Mouse (Mus musculus): ENCODE data around the gene Rdh16f2. TPM values are rescaled to one million over a fixed set of nuclear protein-coding genes. Genes with fewer than 3 reads are reported as not detected.

Rdh16f2 gene
- polyA plus RNA-seq, 1 experiment from 2014 or later: not detected

DNA sequence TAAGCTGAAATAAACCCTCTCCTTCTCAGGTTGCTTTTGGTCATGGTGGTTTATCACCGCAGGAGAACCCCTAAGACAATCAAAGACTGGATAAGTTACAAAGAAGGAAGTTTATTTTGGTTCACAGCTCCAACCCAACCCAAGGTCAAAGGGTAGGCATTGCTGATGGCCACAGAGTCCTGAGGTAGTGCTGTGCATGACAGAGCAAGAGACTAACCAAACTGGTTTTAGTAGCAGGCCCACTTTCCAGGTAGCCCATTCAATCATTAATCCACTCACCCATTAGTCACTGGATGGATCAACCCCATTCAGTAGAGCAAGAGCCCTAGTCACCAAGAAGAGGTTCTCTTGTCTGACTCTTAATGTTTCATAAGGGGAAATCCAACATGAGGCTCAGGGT is 56.0 kb downstream of the Rdh16f2 start:
- 76% methylated on average over 1 of the region's 1 CpGs for WGBS
- Histone ChIP-seq H3K9me3 (no peaks in the 10 kb centered on the region), H3K4me3 (no peak overlapping the region), H3K27me3 (no peaks in the 10 kb centered on the region), H3K9ac (no peak overlapping the region), H3K36me3 (no peaks in the 10 kb centered on the region), H3K4me1 (0 out of 2 replicates have a peak, but pooled peaks cover 5% of the 10 kb centered on the region), H3K27ac (no peak overlapping the region), H3K4me2 (no peak overlapping the region)
- ATAC-seq (ENCODE audit: insufficient number of reproducible peaks, low FRiP score, low TSS enrichment, low read depth): no peak

DNA sequence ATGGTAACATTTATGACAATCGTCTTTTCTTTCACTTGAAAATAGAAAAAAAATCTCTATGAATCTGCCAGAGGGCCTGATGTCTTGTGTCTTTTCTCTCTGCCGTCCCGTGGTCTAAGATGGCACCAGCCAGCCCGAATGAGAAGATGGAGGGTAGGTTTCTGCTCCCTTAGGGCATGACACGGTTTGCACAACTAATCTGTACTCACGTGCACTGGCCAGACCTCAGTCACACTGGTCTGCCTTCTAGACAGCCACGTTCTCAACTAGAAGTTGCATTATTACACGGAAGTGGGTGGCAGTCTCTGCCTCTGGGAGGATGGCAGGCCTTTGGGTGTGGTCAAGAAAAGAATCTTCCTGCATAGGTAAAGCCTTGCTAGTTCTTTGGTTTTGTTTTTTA is 56.8 kb downstream of the Rdh16f2 start:
- no peak overlapping the region for H3K4me2 ChIP-seq
- no peak overlapping the region for H3K4me3 ChIP-seq
- no peaks in the 10 kb centered on the region for H3K9me3 ChIP-seq
- WGBS: 82% methylated on average over 8 of the region's 8 CpGs
- no peak for ATAC-seq (ENCODE audit: insufficient number of reproducible peaks, low FRiP score, low TSS enrichment, low read depth)
- H3K4me1 ChIP-seq: 0 out of 2 replicates have a peak, but pooled peaks cover 5% of the 10 kb centered on the region
- H3K27ac ChIP-seq: no peak overlapping the region
- H3K27me3 ChIP-seq: no peaks in the 10 kb centered on the region
- no peak overlapping the region for H3K9ac ChIP-seq
- H3K36me3 ChIP-seq: no peaks in the 10 kb centered on the region

DNA sequence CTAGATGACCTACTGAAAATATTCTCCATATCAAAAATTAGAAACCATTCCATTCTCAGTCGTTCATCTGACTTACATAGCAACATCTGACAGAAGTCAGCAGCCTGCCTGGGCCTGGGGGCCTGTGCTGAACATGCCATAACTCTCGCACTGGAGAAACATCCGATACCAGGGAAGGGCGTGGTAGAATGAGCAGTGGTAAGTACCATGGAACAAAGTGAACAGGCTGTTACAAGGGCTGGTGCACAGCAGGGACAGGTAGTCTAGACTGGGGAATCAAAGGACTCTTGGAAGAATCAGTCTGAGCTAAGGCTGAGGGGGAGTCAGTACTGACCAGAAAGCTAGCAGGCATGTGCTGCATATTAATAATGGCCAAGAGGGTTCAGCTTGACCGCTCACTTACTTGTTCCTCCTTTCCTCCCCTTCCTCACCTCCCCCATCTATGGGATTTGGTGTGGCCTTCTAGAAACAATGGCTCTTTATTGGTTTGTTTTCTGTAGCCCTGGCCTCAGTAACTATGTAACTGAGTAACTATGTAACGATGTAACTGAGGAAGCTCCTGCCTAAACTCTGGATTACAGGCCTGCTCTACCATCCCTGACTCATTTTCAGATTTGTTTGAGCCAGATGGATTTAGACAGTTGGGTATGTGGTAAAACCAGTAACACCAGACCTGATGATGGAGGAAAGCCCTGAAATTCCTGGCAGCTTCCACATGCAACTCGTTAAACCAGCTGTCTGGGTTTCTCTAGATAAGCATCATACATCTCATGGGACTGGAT is 58.5 kb downstream of the Rdh16f2 start:
- Histone ChIP-seq H3K9ac (no peak overlapping the region), H3K27ac (peak overlapping the region; percentile 55; the same call in 1 of the 2 replicates), H3K4me3 (no peak overlapping the region), H3K4me2 (no peak overlapping the region), H3K9me3 (no peaks in the 10 kb centered on the region), H3K36me3 (no peaks in the 10 kb centered on the region), H3K4me1 (0 out of 2 replicates have a peak, but pooled peaks cover 5% of the 10 kb centered on the region), H3K27me3 (no peaks in the 10 kb centered on the region)
- peak; percentile 61; the same call in 1 of the 2 replicates for ATAC-seq (ENCODE audit: insufficient number of reproducible peaks, low FRiP score, low TSS enrichment, low read depth)
- WGBS: 42% methylated on average over 7 of the region's 7 CpGs

Other genes starting within 250 kb of the Rdh16f2 start
- 146 and 148 TPM in 2 replicates for gene Lrp1, start 245.3 kb upstream of the Rdh16f2 start, polyA plus RNA-seq (2015; fragmentation: Nextera tagmentation; extraction: Ambion mirVana)
- 36.7 and 38.9 TPM in 2 replicates for gene Stat6, start 223.5 kb upstream of the Rdh16f2 start, polyA plus RNA-seq (2015; fragmentation: Nextera tagmentation; extraction: Ambion mirVana)
- gene Nemp1, start 199.6 kb upstream of the Rdh16f2 start, polyA plus RNA-seq (2015; fragmentation: Nextera tagmentation; extraction: Ambion mirVana): 8.3 and 8.5 TPM in 2 replicates
- 23.7 and 24.4 TPM in 2 replicates for gene Nab2, start 197.9 kb upstream of the Rdh16f2 start, polyA plus RNA-seq (2015; fragmentation: Nextera tagmentation; extraction: Ambion mirVana)
- gene Myo1a, start 161.3 kb upstream of the Rdh16f2 start, polyA plus RNA-seq (2015; fragmentation: Nextera tagmentation; extraction: Ambion mirVana): 0.24 and 0.37 TPM in 2 replicates
- 0.31 and 0.53 TPM in 2 replicates for gene Tac2, start 142.0 kb upstream of the Rdh16f2 start, polyA plus RNA-seq (2015; fragmentation: Nextera tagmentation; extraction: Ambion mirVana)
- gene Zbtb39, start 126.9 kb upstream of the Rdh16f2 start, polyA plus RNA-seq (2015; fragmentation: Nextera tagmentation; extraction: Ambion mirVana): 2.4 and 2.8 TPM in 2 replicates
- 1.4 and 1.6 TPM in 2 replicates for gene Gpr182, start 114.7 kb upstream of the Rdh16f2 start, polyA plus RNA-seq (2015; fragmentation: Nextera tagmentation; extraction: Ambion mirVana)
- 0.64 and 0.71 TPM in 2 replicates for gene Rdh1, start 106.8 kb upstream of the Rdh16f2 start, polyA plus RNA-seq (2015; fragmentation: Nextera tagmentation; extraction: Ambion mirVana)
- 2.6 and 3.8 TPM in 2 replicates for gene Rdh16f1, start 106.7 kb upstream of the Rdh16f2 start, polyA plus RNA-seq (2015; fragmentation: Nextera tagmentation; extraction: Ambion mirVana)
- gene Rdh9, start 90.1 kb upstream of the Rdh16f2 start, polyA plus RNA-seq (2015; fragmentation: Nextera tagmentation; extraction: Ambion mirVana): not detected in 2 replicates
- gene Rdh16, start 65.3 kb upstream of the Rdh16f2 start, polyA plus RNA-seq (2015; fragmentation: Nextera tagmentation; extraction: Ambion mirVana): 0.04 TPM in 1 of 2 replicates, not detected in the other
- not detected in 2 replicates for gene Rdh19, start 16.5 kb upstream of the Rdh16f2 start, polyA plus RNA-seq (2015; fragmentation: Nextera tagmentation; extraction: Ambion mirVana)
- not detected in 2 replicates for gene Rdh7, start 22.3 kb downstream of the Rdh16f2 start, polyA plus RNA-seq (2015; fragmentation: Nextera tagmentation; extraction: Ambion mirVana)
- 16.4 and 16.8 TPM in 2 replicates for gene Sdr9c7, start 32.0 kb downstream of the Rdh16f2 start, polyA plus RNA-seq (2015; fragmentation: Nextera tagmentation; extraction: Ambion mirVana)
- gene Hsd17b6, start 141.1 kb downstream of the Rdh16f2 start, polyA plus RNA-seq (2015; fragmentation: Nextera tagmentation; extraction: Ambion mirVana): not detected in 2 replicates
- 63.7 and 71.9 TPM in 2 replicates for gene Prim1, start 148.7 kb downstream of the Rdh16f2 start, polyA plus RNA-seq (2015; fragmentation: Nextera tagmentation; extraction: Ambion mirVana)
- gene Naca, start 169.1 kb downstream of the Rdh16f2 start, polyA plus RNA-seq (2015; fragmentation: Nextera tagmentation; extraction: Ambion mirVana): 697 and 704 TPM in 2 replicates
- 402 and 459 TPM in 2 replicates for gene Ptges3, start 192.5 kb downstream of the Rdh16f2 start, polyA plus RNA-seq (2015; fragmentation: Nextera tagmentation; extraction: Ambion mirVana)
- gene Atp5b, start 216.8 kb downstream of the Rdh16f2 start, polyA plus RNA-seq (2015; fragmentation: Nextera tagmentation; extraction: Ambion mirVana): 1,886 and 2,113 TPM in 2 replicates
- gene Baz2a, start 225.1 kb downstream of the Rdh16f2 start, polyA plus RNA-seq (2015; fragmentation: Nextera tagmentation; extraction: Ambion mirVana): 10.4 TPM in 2 replicates

All from limb, embryonic 15.5 days (tissue).